ENCODE assay signal across 26 mouse cellular contexts in genomic region chr2:173987921-173988320, GRCm38 (mm10).
DNase-seq lines count a peak whose midpoint lies in the region; ATAC-seq and TF ChIP-seq lines count a peak whose summit lies in the region.
"Had no signal": no experiment of that assay in that cellular context is flagged by ENCODE, and none has a peak within 500 bp of the region (broad histone marks: within the 10 kb centered on the region; RNA-seq: fewer than 3 reads in every experiment).

No protein-coding gene starts in this region.

- intact Hi-C loops in heart, adult 2 months (cut with DNase I), result no loop called here

- no peaks in the 10 kb centered on the region for H3K79me2 ChIP-seq in heart, adult 2 months (replicated peaks; ENCODE audit: control insufficient read depth, insufficient read depth, low read length)

- H3K27ac ChIP-seq in embryonic facial prominence, embryonic 15.5 days (replicated peaks), result no peak overlapping the region
- H3K27ac ChIP-seq in embryonic facial prominence, embryonic 10.5 days (replicated peaks), result no peak overlapping the region
- no peak overlapping the region for H3K27ac ChIP-seq in heart, embryonic 10.5 days
- H3K27ac ChIP-seq in heart, adult 2 months, result no peak overlapping the region
- H3K27ac ChIP-seq in midbrain, embryonic 10.5 days (replicated peaks), result peak overlapping the region; percentile 69; the same call in 1 of the 2 replicates
- no peak overlapping the region for H3K27ac ChIP-seq in midbrain, embryonic 13.5 days
- H3K27ac ChIP-seq: forebrain, embryonic 13.5 days; gastrocnemius, adult 2 months; heart, embryonic 15.5 days; hindbrain, embryonic 14.5 days had no signal

- no peak for TF ChIP-seq CTCF in heart, adult 2 months (IDR thresholded peaks at IDR 0.05)

- no peak for TF ChIP-seq EP300 in heart, adult 2 months (IDR thresholded peaks at IDR 0.05; ENCODE audit: insufficient read depth, low read depth, low read length)

- H3K4me3 ChIP-seq in embryonic facial prominence, embryonic 15.5 days (replicated peaks), result no peak overlapping the region
- H3K4me3 ChIP-seq in embryonic facial prominence, embryonic 10.5 days, result no peak overlapping the region
- no peak overlapping the region for H3K4me3 ChIP-seq in heart, embryonic 10.5 days
- H3K4me3 ChIP-seq in heart, adult 2 months, result no peak overlapping the region
- H3K4me3 ChIP-seq in midbrain, embryonic 10.5 days, result no peak overlapping the region
- H3K4me3 ChIP-seq in midbrain, embryonic 13.5 days (replicated peaks), result no peak overlapping the region
- H3K4me3 ChIP-seq: forebrain, embryonic 13.5 days; gastrocnemius, adult 2 months; heart, embryonic 15.5 days had no signal

- no peak for DNase-seq in embryonic facial prominence, embryonic 10.5 days (ENCODE audit: low spot score)
- peak; percentile 63 for DNase-seq in heart, embryonic 10.5 days (ENCODE audit: low spot score)
- DNase-seq in heart, adult 2 months, result no peak
- DNase-seq in midbrain, embryonic 10.5 days (ENCODE audit: low spot score), result no peak
- DNase-seq in urinary bladder, postnatal 10 days (ENCODE audit: low spot score), result peak; percentile 6
- DNase-seq in urinary bladder, postnatal 14 days (ENCODE audit: low spot score), result no peak
- DNase-seq: adrenal gland, adult 8-10 months; adrenal gland, postnatal 25 days; cerebellum, adult 11-12 months; cerebellum, adult 8-10 months; cerebellum, postnatal 10 days; cerebellum, postnatal 36 days; embryo, embryonic 11 days; gastrocnemius, adult 2 months; gastrocnemius, postnatal 14 days; heart, adult 18-20 months; heart, postnatal 10 days; heart, postnatal 36 days had no signal

- H3K36me3 ChIP-seq in embryonic facial prominence, embryonic 15.5 days, result no peaks in the 10 kb centered on the region
- H3K36me3 ChIP-seq in embryonic facial prominence, embryonic 10.5 days (replicated peaks), result no peaks in the 10 kb centered on the region
- no peaks in the 10 kb centered on the region for H3K36me3 ChIP-seq in heart, embryonic 10.5 days
- H3K36me3 ChIP-seq in heart, adult 2 months (ENCODE audit: control insufficient read depth, insufficient read depth, low read length), result no peaks in the 10 kb centered on the region
- no peaks in the 10 kb centered on the region for H3K36me3 ChIP-seq in midbrain, embryonic 10.5 days
- H3K36me3 ChIP-seq in midbrain, embryonic 13.5 days, result no peaks in the 10 kb centered on the region
- H3K36me3 ChIP-seq: heart, embryonic 15.5 days had no signal

- H3K4me1 ChIP-seq in embryonic facial prominence, embryonic 15.5 days, result no peaks in the 10 kb centered on the region
- H3K4me1 ChIP-seq in embryonic facial prominence, embryonic 10.5 days, result peaks cover 16% of the 10 kb centered on the region
- peaks cover 12% of the 10 kb centered on the region for H3K4me1 ChIP-seq in heart, embryonic 10.5 days
- H3K4me1 ChIP-seq in heart, adult 2 months (ENCODE audit: control insufficient read depth, insufficient read depth, low read length), result no peaks in the 10 kb centered on the region
- H3K4me1 ChIP-seq in midbrain, embryonic 10.5 days, result peaks cover 28% of the 10 kb centered on the region
- peaks cover 15% of the 10 kb centered on the region; the same call in 1 of the 2 replicates for H3K4me1 ChIP-seq in midbrain, embryonic 13.5 days (replicated peaks)

- no peaks in the 10 kb centered on the region for H3K9me3 ChIP-seq in embryonic facial prominence, embryonic 15.5 days (replicated peaks)
- H3K9me3 ChIP-seq in embryonic facial prominence, embryonic 10.5 days, result no peaks in the 10 kb centered on the region
- H3K9me3 ChIP-seq in heart, embryonic 10.5 days, result no peaks in the 10 kb centered on the region
- H3K9me3 ChIP-seq in midbrain, embryonic 10.5 days (replicated peaks), result no peaks in the 10 kb centered on the region
- no peaks in the 10 kb centered on the region for H3K9me3 ChIP-seq in midbrain, embryonic 13.5 days
- H3K9me3 ChIP-seq: forebrain, embryonic 13.5 days; heart, embryonic 15.5 days had no signal

- H3K4me2 ChIP-seq in embryonic facial prominence, embryonic 15.5 days (replicated peaks), result no peak overlapping the region
- no peak overlapping the region for H3K4me2 ChIP-seq in midbrain, embryonic 13.5 days (replicated peaks)
- H3K4me2 ChIP-seq: forebrain, embryonic 13.5 days; heart, embryonic 11.5 days; heart, embryonic 15.5 days; hindbrain, embryonic 14.5 days had no signal

- ATAC-seq in embryonic facial prominence, embryonic 15.5 days (ENCODE audit: insufficient number of reproducible peaks, low FRiP score, low TSS enrichment, low read depth), result peak; percentile 47; the same call in 1 of the 2 replicates
- no peak for ATAC-seq in midbrain, embryonic 13.5 days
- ATAC-seq: activated CD4-positive, CD25-positive, alpha-beta regulatory T cell, adult 4 months; forebrain, embryonic 13.5 days; intestine, embryonic 16.5 days had no signal

- 83% methylated on average over 8 of the region's 8 CpGs for WGBS in embryonic facial prominence, embryonic 15.5 days
- WGBS in embryonic facial prominence, embryonic 10.5 days, result 86% methylated on average over 8 of the region's 8 CpGs
- WGBS in heart, embryonic 10.5 days, result 81% methylated on average over 8 of the region's 8 CpGs
- 86% methylated on average over 8 of the region's 8 CpGs for WGBS in heart, adult 2 months
- WGBS in midbrain, embryonic 10.5 days, result 83% methylated on average over 8 of the region's 8 CpGs
- 78% methylated on average over 8 of the region's 8 CpGs for WGBS in midbrain, embryonic 13.5 days

- H3K27me3 ChIP-seq in embryonic facial prominence, embryonic 15.5 days, result no peaks in the 10 kb centered on the region
- no peaks in the 10 kb centered on the region for H3K27me3 ChIP-seq in embryonic facial prominence, embryonic 10.5 days (replicated peaks; ENCODE audit: low read depth, poor library complexity, severe bottlenecking)
- no peaks in the 10 kb centered on the region for H3K27me3 ChIP-seq in heart, embryonic 10.5 days (ENCODE audit: insufficient read depth, poor library complexity, severe bottlenecking)
- H3K27me3 ChIP-seq in heart, adult 2 months (ENCODE audit: control insufficient read depth, insufficient read depth, low read length), result no peaks in the 10 kb centered on the region
- no peaks in the 10 kb centered on the region for H3K27me3 ChIP-seq in midbrain, embryonic 10.5 days (ENCODE audit: low read depth, poor library complexity, severe bottlenecking)
- no peaks in the 10 kb centered on the region for H3K27me3 ChIP-seq in midbrain, embryonic 13.5 days
- H3K27me3 ChIP-seq: forebrain, embryonic 13.5 days; heart, embryonic 15.5 days had no signal

- H3K9ac ChIP-seq in embryonic facial prominence, embryonic 15.5 days, result no peak overlapping the region
- H3K9ac ChIP-seq in heart, adult 2 months (ENCODE audit: low read depth, low read length), result no peak overlapping the region
- no peak overlapping the region for H3K9ac ChIP-seq in midbrain, embryonic 13.5 days (replicated peaks)
- H3K9ac ChIP-seq: forebrain, embryonic 13.5 days; heart, embryonic 15.5 days; hindbrain, embryonic 14.5 days had no signal

- no peak for TF ChIP-seq POLR2A in heart, adult 2 months (IDR thresholded peaks at IDR 0.05; ENCODE audit: insufficient read depth, low read depth, low read length)

Comparison
In these comparisons a context has a peak if more than half of its experiments do, and no peak if none do; other contexts are left out.
1. DNase-seq: peak in heart, embryonic 10.5 days (single experiment) and urinary bladder, postnatal 10 days (single experiment); none in embryonic facial prominence, embryonic 10.5 days (single experiment), heart, adult 2 months (0 of 2), midbrain, embryonic 10.5 days (single experiment) and urinary bladder, postnatal 14 days (single experiment).